Mouse (Mus musculus): Measurements from ENCODE around the gene 2900026A02Rik. TPM values are rescaled to one million over a fixed set of nuclear protein-coding genes. Genes with fewer than 3 reads are reported as not detected.

Gene 2900026A02Rik
- polyA plus RNA-seq, 1 experiment: 8.6 TPM

GRCm38 (mm10) chr5:113157588-113157987 is 63.4 kb downstream of the 2900026A02Rik start:
- no peak for TF ChIP-seq CTCF (IDR thresholded peaks at IDR 0.05; ENCODE audit: borderline replicate concordance, extremely low read depth, insufficient read depth, insufficient read length)
- no peak for DNase-seq (ENCODE audit: low read depth)

DNA sequence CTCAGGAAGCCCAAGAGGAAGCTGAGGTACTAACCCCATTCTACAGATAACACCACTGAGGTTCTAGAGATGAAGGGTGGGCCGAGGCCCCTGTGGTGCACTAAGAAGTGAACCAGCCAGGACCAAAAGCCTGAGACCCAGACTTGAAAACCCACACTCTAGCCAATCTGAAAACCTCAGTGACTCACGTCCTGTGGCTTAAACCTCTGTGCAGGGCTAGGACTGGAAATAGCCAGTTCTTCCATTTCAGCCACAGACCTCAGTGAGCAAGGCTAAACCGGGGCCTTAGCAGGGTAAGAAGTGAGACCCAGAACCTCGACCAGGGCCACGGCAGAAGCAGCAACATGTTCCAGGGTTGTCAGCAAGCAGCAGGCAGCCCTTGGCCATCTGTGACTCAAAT is 64.0 kb downstream of the 2900026A02Rik start:
- DNase-seq (ENCODE audit: low read depth): no peak
- TF ChIP-seq POLR2A (IDR thresholded peaks at IDR 0.05; ENCODE audit: borderline replicate concordance, extremely low read depth, insufficient read depth, insufficient read length, poor library complexity, severe bottlenecking): no peak
- TF ChIP-seq CTCF (IDR thresholded peaks at IDR 0.05; ENCODE audit: borderline replicate concordance, extremely low read depth, insufficient read depth, insufficient read length): no peak

DNA sequence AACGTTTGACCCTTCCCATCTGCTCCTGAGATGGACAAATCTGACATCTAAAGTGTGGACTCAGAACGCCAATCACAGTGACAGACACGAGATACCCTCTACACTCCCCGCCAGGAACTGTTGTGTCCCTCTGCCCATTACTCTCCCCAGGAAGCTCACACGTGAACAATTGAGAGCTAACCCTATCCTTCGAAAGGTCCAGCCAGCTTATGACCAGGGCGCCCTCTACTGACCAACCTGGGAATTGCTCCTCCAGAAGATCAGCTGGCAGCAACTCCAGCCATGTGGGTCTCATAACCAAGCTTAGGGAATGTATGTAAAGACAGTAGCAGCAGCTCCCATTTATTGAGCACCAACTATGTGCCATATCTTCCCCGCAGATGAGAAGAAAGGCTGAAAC is 65.9 kb downstream of the 2900026A02Rik start:
- no peak for TF ChIP-seq POLR2A (IDR thresholded peaks at IDR 0.05; ENCODE audit: borderline replicate concordance, extremely low read depth, insufficient read depth, insufficient read length, poor library complexity, severe bottlenecking)
- peak; percentile 93 for TF ChIP-seq CTCF (IDR thresholded peaks at IDR 0.05; ENCODE audit: borderline replicate concordance, extremely low read depth, insufficient read depth, insufficient read length)
- peak; percentile 87 for DNase-seq (ENCODE audit: low read depth)

- DNase-seq (ENCODE audit: low read depth): no peak
- TF ChIP-seq POLR2A (IDR thresholded peaks at IDR 0.05; ENCODE audit: borderline replicate concordance, extremely low read depth, insufficient read depth, insufficient read length, poor library complexity, severe bottlenecking): no peak
- TF ChIP-seq CTCF (IDR thresholded peaks at IDR 0.05; ENCODE audit: borderline replicate concordance, extremely low read depth, insufficient read depth, insufficient read length): no peak
These were observed 66.6 kb downstream of the 2900026A02Rik start for GRCm38 (mm10) chr5:113154441-113154840.

- no peak for TF ChIP-seq CTCF (IDR thresholded peaks at IDR 0.05; ENCODE audit: borderline replicate concordance, extremely low read depth, insufficient read depth, insufficient read length)
- no peak for TF ChIP-seq POLR2A (IDR thresholded peaks at IDR 0.05; ENCODE audit: borderline replicate concordance, extremely low read depth, insufficient read depth, insufficient read length, poor library complexity, severe bottlenecking)
- DNase-seq (ENCODE audit: low read depth): no peak
These were observed 67.6 kb downstream of the 2900026A02Rik start for GRCm38 (mm10) chr5:113153508-113153830.

- TF ChIP-seq CTCF (IDR thresholded peaks at IDR 0.05; ENCODE audit: borderline replicate concordance, extremely low read depth, insufficient read depth, insufficient read length) (no peak), POLR2A (IDR thresholded peaks at IDR 0.05; ENCODE audit: borderline replicate concordance, extremely low read depth, insufficient read depth, insufficient read length, poor library complexity, severe bottlenecking) (no peak)
- DNase-seq (ENCODE audit: low read depth): peak; percentile 72
These were observed 68.2 kb downstream of the 2900026A02Rik start for GRCm38 (mm10) chr5:113152663-113153507.

DNA sequence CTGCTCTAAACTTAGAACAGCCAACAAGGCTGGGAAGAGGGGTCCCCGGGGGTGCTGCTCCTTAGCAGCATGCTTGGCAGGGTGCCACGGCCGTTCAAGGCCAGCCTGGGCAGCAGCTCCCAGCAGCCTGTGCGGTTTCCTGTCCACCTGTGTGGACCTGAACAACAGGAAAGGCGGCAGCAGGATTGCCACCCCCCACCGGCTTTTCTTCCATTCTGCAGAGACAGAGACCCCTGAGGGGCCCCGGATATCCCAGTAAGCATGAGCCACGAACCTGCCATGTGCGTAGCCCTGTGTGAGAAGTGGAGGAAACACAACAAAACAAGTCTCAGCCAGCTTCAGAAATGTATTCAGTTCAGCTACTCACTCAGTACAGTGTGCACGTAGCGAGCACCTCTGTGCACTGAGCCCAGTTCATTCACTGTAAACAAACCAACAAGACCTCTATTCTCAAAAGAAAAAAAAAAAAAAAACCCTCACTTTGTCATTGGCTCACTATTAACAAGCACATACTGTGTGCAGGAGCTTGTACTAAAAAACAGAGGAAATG is 69.4 kb downstream of the 2900026A02Rik start:
- TF ChIP-seq POLR2A (IDR thresholded peaks at IDR 0.05; ENCODE audit: borderline replicate concordance, extremely low read depth, insufficient read depth, insufficient read length, poor library complexity, severe bottlenecking): no peak
- TF ChIP-seq CTCF (IDR thresholded peaks at IDR 0.05; ENCODE audit: borderline replicate concordance, extremely low read depth, insufficient read depth, insufficient read length): no peak
- DNase-seq (ENCODE audit: low read depth): peak; percentile 77

DNA sequence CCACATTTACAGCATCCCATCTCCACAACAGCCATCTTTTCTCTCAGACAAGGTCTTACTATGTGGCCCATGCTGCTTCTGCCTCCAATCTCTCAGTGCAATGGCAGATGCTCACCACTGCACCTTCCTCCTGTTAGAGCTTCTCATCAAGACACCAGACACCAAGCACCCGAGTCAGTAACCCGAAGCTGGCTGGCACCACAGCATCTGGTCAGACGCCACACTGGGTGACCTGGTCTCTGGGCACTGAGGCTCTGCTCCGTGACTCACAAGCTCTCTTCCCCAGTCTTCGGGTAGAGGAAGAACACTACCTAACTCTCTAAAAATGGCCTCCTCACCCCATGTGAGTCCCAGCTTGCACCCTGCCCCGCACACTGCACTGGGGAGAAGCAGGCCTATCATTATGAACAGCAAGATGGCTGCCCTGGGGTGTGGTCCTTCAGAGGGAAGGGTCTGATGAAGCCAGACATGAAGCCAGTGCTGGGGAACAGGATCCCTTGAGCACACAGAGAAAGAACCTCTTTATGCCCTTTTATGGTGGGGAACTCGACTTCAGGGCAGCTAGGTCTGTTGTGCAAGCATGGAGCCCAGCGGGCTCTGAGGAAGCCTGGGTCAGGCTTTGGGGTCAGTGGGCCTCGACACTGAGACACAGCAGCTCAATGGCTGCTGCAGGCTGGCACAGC is 70.0 kb downstream of the 2900026A02Rik start:
- no peak for DNase-seq (ENCODE audit: low read depth)
- TF ChIP-seq POLR2A (IDR thresholded peaks at IDR 0.05; ENCODE audit: borderline replicate concordance, extremely low read depth, insufficient read depth, insufficient read length, poor library complexity, severe bottlenecking): no peak
- TF ChIP-seq CTCF (IDR thresholded peaks at IDR 0.05; ENCODE audit: borderline replicate concordance, extremely low read depth, insufficient read depth, insufficient read length): no peak

DNA sequence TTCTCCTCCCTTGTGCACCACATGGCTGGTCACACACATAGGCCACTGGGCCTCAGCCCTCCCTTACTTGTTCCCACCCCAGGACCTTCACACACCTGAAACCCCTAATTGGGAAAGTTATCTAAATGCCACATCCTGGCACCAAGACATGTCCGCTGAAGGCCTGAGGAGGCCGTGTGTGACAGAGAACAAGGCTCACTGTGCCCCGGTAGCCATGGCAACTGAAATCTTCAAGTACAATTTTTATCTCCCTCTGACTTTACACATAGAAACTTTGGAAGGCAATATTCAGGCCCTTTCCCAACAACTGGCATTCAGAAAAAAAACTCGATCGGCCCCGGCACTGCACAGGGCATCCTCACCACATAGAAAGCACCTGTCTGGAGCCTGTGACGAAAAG is 72.0 kb downstream of the 2900026A02Rik start:
- no peak for DNase-seq (ENCODE audit: low read depth)
- no peak for TF ChIP-seq CTCF (IDR thresholded peaks at IDR 0.05; ENCODE audit: borderline replicate concordance, extremely low read depth, insufficient read depth, insufficient read length)
- TF ChIP-seq POLR2A (IDR thresholded peaks at IDR 0.05; ENCODE audit: borderline replicate concordance, extremely low read depth, insufficient read depth, insufficient read length, poor library complexity, severe bottlenecking): no peak

DNA sequence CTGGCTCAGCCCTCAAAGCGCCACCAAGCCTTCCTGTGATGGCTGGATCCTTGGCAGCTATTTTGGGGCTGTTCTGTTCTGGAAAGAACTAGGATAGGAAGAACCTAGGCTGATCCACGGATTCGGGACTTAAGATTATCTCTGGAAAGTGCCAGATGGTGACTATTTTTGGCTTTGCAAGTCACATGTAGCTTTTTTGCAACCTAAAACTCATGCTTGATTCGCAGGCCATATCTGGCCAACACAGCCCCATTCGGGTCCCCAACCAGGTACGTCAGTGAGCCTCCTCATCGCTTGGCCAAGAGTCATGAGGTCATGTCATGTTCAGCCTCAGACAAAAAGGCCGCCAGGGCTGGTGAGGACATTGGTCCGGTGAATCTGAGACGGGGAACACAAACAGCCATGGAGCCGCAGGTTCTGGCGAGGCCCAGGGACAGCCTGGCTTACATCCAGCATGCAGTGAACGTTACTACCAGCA is 73.0 kb downstream of the 2900026A02Rik start:
- DNase-seq (ENCODE audit: low read depth): no peak
- no peak for TF ChIP-seq POLR2A (IDR thresholded peaks at IDR 0.05; ENCODE audit: borderline replicate concordance, extremely low read depth, insufficient read depth, insufficient read length, poor library complexity, severe bottlenecking)
- TF ChIP-seq CTCF (IDR thresholded peaks at IDR 0.05; ENCODE audit: borderline replicate concordance, extremely low read depth, insufficient read depth, insufficient read length): no peak

- no peak for DNase-seq (ENCODE audit: low read depth)
- TF ChIP-seq POLR2A (IDR thresholded peaks at IDR 0.05; ENCODE audit: borderline replicate concordance, extremely low read depth, insufficient read depth, insufficient read length, poor library complexity, severe bottlenecking): no peak
- no peak for TF ChIP-seq CTCF (IDR thresholded peaks at IDR 0.05; ENCODE audit: borderline replicate concordance, extremely low read depth, insufficient read depth, insufficient read length)
These were observed 74.4 kb downstream of the 2900026A02Rik start for GRCm38 (mm10) chr5:113146656-113147055.

Measured in brain, embryonic 14.5 days (tissue).